In the genomic region with DNA sequence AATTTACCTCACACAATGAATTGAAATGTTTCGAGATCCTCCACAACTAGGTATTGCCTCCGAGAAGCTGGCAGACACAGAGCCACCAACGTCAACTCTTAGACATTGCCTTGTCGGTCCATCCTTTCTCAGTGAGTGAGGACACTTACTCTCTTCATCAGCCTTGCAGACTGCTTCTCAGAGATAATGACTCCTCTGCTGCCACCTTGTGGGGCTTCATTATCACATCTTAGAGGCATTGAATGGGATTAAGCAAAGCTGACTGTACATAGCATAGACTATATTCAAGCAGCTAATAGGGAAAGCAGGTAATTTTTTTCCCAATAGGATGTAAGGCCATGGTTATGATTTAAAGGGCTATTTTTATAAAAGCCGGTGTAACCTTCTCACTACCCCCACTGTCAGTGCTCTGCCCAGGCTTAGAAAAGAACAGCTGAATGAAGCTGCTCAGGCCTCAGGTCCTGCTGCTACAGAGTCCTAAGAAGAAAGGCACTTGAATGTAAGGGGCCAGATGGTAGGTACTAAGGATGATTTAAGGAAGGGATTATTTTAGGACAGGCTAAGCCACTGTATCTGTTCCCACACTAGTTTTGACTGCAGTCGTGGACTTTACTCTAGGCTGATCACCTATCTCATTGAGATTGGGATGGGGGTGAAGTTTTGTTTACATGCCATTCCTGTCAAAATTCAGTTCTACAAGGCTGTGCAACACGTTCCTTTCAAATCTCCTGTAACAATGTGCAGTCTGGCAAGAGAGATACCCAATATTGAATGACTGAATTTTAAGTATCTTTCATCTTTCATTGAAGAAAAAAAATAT, we compare ENCODE assay signal across 9 mouse cellular contexts. TPM values are rescaled to one million over a fixed set of nuclear protein-coding genes. Genes with fewer than 3 reads are reported as not detected.
DNase-seq lines count a peak whose midpoint lies in the region; ATAC-seq and TF ChIP-seq lines count a peak whose summit lies in the region.
"Had no signal": no experiment of that assay in that cellular context is flagged by ENCODE, and none has a peak within 500 bp of the region (broad histone marks: within the 10 kb centered on the region; RNA-seq: fewer than 3 reads in every experiment).

No protein-coding gene starts in this region.

- DNase-seq in 3T3-L1 (ENCODE audit: low read depth, low spot score): peak; percentile 60
- DNase-seq in cerebellum, postnatal 10 days: peak; percentile 83 to 84
- DNase-seq in gastrocnemius, postnatal 10 days: peak; percentile 35
- peak in 2 of 3 experiments; percentile 35 to 49 for DNase-seq in liver, embryonic 14.5 days (ENCODE audit: low read depth in 3 of 3, low spot score in 3 of 3)
- peak; percentile 70 for DNase-seq in thymus, postnatal 4 days

- H3K4me2 ChIP-seq in kidney, embryonic 16.5 days (replicated peaks; ENCODE audit: low read depth, low read length): no peak overlapping the region
- no peak overlapping the region for H3K4me2 ChIP-seq in liver, embryonic 14.5 days (ENCODE audit: low read depth)
- H3K4me2 ChIP-seq in neural tube, embryonic 15.5 days: no peak overlapping the region
- H3K4me2 ChIP-seq: embryonic facial prominence, embryonic 15.5 days had no signal

- H3K9ac ChIP-seq in kidney, embryonic 16.5 days (replicated peaks; ENCODE audit: low read length): no peak overlapping the region
- no peak overlapping the region for H3K9ac ChIP-seq in liver, embryonic 14.5 days (replicated peaks)
- H3K9ac ChIP-seq in neural tube, embryonic 15.5 days (replicated peaks): no peak overlapping the region
- H3K9ac ChIP-seq: embryonic facial prominence, embryonic 15.5 days had no signal

- peak; percentile 84; the same call in 1 of the 2 replicates for ATAC-seq in kidney, embryonic 16.5 days (ENCODE audit: low FRiP score, low TSS enrichment)
- ATAC-seq in liver, embryonic 14.5 days (ENCODE audit: insufficient read depth): peak; percentile 72
- peak; percentile 90 for ATAC-seq in neural tube, embryonic 15.5 days (ENCODE audit: low FRiP score)

- TF ChIP-seq CTCF in E14TG2a.4 (conservative IDR thresholded peaks at IDR 0.05; ENCODE audit: low read length): peak; percentile 31; the same call in 1 of the 2 replicates
- peak; percentile 61 for TF ChIP-seq CTCF in liver, embryonic 14.5 days (IDR thresholded peaks at IDR 0.05; ENCODE audit: low read depth)

- H3K36me3 ChIP-seq in E14TG2a.4 (ENCODE audit: insufficient read depth, low read length): no peaks in the 10 kb centered on the region
- no peaks in the 10 kb centered on the region for H3K36me3 ChIP-seq in kidney, embryonic 16.5 days (ENCODE audit: insufficient read depth, low read length)
- no peaks in the 10 kb centered on the region for H3K36me3 ChIP-seq in liver, embryonic 14.5 days (replicated peaks; ENCODE audit: control insufficient read depth, insufficient read depth, low read depth)
- H3K36me3 ChIP-seq in neural tube, embryonic 15.5 days: no peaks in the 10 kb centered on the region
- H3K36me3 ChIP-seq: embryonic facial prominence, embryonic 15.5 days had no signal

- H3K4me3 ChIP-seq in E14TG2a.4 (replicated peaks; ENCODE audit: low read length): no peak overlapping the region
- no peak overlapping the region for H3K4me3 ChIP-seq in kidney, embryonic 16.5 days (ENCODE audit: low read length)
- no peak overlapping the region for H3K4me3 ChIP-seq in liver, embryonic 14.5 days (ENCODE audit: insufficient read depth in 1 of 2, low read depth in 2 of 2, low read length in 2 of 2)
- no peak overlapping the region for H3K4me3 ChIP-seq in neural tube, embryonic 15.5 days (replicated peaks)
- H3K4me3 ChIP-seq: embryonic facial prominence, embryonic 15.5 days had no signal

- no peak for TF ChIP-seq EP300 in liver, embryonic 14.5 days (IDR thresholded peaks at IDR 0.05; ENCODE audit: low read depth)

- no peaks in the 10 kb centered on the region for H3K27me3 ChIP-seq in E14TG2a.4 (ENCODE audit: insufficient read depth, low read length)
- no peaks in the 10 kb centered on the region for H3K27me3 ChIP-seq in kidney, embryonic 16.5 days (ENCODE audit: insufficient read depth, low read length)
- no peaks in the 10 kb centered on the region for H3K27me3 ChIP-seq in liver, embryonic 14.5 days (ENCODE audit: control insufficient read depth, insufficient read depth, low read length)
- no peaks in the 10 kb centered on the region for H3K27me3 ChIP-seq in neural tube, embryonic 15.5 days (replicated peaks)
- H3K27me3 ChIP-seq: embryonic facial prominence, embryonic 15.5 days had no signal

- no peaks in the 10 kb centered on the region for H3K4me1 ChIP-seq in E14TG2a.4 (replicated peaks; ENCODE audit: low read depth, low read length)
- H3K4me1 ChIP-seq in kidney, embryonic 16.5 days (ENCODE audit: insufficient read depth, low read length): no peaks in the 10 kb centered on the region
- no peaks in the 10 kb centered on the region for H3K4me1 ChIP-seq in liver, embryonic 14.5 days (replicated peaks; ENCODE audit: control insufficient read depth in 2 of 2, insufficient read depth in 2 of 2, low read length in 1 of 2)
- H3K4me1 ChIP-seq in neural tube, embryonic 15.5 days: no peaks in the 10 kb centered on the region
- H3K4me1 ChIP-seq: embryonic facial prominence, embryonic 15.5 days had no signal

- H3K27ac ChIP-seq in kidney, embryonic 16.5 days (ENCODE audit: low read length): no peak overlapping the region
- no peak overlapping the region for H3K27ac ChIP-seq in liver, embryonic 14.5 days
- no peak overlapping the region for H3K27ac ChIP-seq in neural tube, embryonic 15.5 days (replicated peaks)
- H3K27ac ChIP-seq: embryonic facial prominence, embryonic 15.5 days had no signal

- WGBS in kidney, embryonic 16.5 days: 53% methylated on average over 7 of the region's 7 CpGs
- WGBS in liver, embryonic 14.5 days (ENCODE audit: insufficient replicate concordance): 31% methylated on average over 7 of the region's 7 CpGs
- 45% methylated on average over 7 of the region's 7 CpGs for WGBS in neural tube, embryonic 15.5 days

- H3K9me3 ChIP-seq in E14TG2a.4 (ENCODE audit: low read length): no peaks in the 10 kb centered on the region
- H3K9me3 ChIP-seq in kidney, embryonic 16.5 days (ENCODE audit: low read length): no peaks in the 10 kb centered on the region
- H3K9me3 ChIP-seq in liver, embryonic 14.5 days (ENCODE audit: control insufficient read depth, low read length): no peaks in the 10 kb centered on the region
- H3K9me3 ChIP-seq in neural tube, embryonic 15.5 days (replicated peaks): no peaks in the 10 kb centered on the region
- H3K9me3 ChIP-seq: embryonic facial prominence, embryonic 15.5 days had no signal

RNA-seq across cellular contexts. Expression of gene Ifih1, which starts 8.7 kb away (rescaled TPM):
- 1 to 10 TPM; 1.8 to 2.4 TPM for total RNA-seq in gastrocnemius, postnatal 10 days (2021)
- polyA plus RNA-seq in kidney, embryonic 16.5 days (2015; fragmentation: Nextera tagmentation; extraction: Ambion mirVana): 2.4 and 3.6 TPM in 2 replicates
- polyA plus RNA-seq in liver, embryonic 14.5 days (2012; rRNA removed): 0.83 and 1.5 TPM in 2 replicates
- 2.9 and 4.0 TPM in 2 replicates for polyA plus RNA-seq in liver, embryonic 14.5 days (2014; fragmentation: Nextera tagmentation; extraction: Ambion mirVana)
- polyA plus RNA-seq in neural tube, embryonic 15.5 days (2015; fragmentation: Nextera tagmentation; extraction: Ambion mirVana): 0.87 and 3.2 TPM in 2 replicates

RNA-seq across cellular contexts. Expression of gene Gca, which starts 9.4 kb away (rescaled TPM):
- total RNA-seq in gastrocnemius, postnatal 10 days (2021): 1 to 10 TPM; 2.2 to 3.1 TPM
- polyA plus RNA-seq in kidney, embryonic 16.5 days (2015; fragmentation: Nextera tagmentation; extraction: Ambion mirVana): 18.8 and 19.5 TPM in 2 replicates
- polyA plus RNA-seq in liver, embryonic 14.5 days (2012; rRNA removed): 1.8 and 2.8 TPM in 2 replicates
- 1.9 and 2.1 TPM in 2 replicates for polyA plus RNA-seq in liver, embryonic 14.5 days (2014; fragmentation: Nextera tagmentation; extraction: Ambion mirVana)
- polyA plus RNA-seq in neural tube, embryonic 15.5 days (2015; fragmentation: Nextera tagmentation; extraction: Ambion mirVana): 3.2 and 3.8 TPM in 2 replicates
